Mouse (Mus musculus) Patski (cell line): ENCODE results near the gene Gm26558. TPM values are rescaled to one million over a fixed set of nuclear protein-coding genes. Genes with fewer than 3 reads are reported as not detected.
A peak's percentile ranks its signal among the peaks of the same experiment; 100 is the strongest.

Source experiments
- ATAC-seq: fragments of 100-300 bp; one replicate; pipeline ENCODE4 v1.8.0; 2021
- CTCF ChIA-PET: fragments of 350-600 bp; sonication (Branson Sonifier 250); formaldehyde crosslinking; loops from one replicate; lab custom pipeline; 2022; ENCODE audit warnings: inconsistent platforms; lab: Charles Lee
- POLR2A ChIA-PET: fragments of 350-600 bp; sonication (Branson Sonifier 250); formaldehyde crosslinking; loops from one replicate; lab custom pipeline; 2022; ENCODE audit warnings: antibody characterized with exemption, inconsistent platforms; lab: Charles Lee
- DNase-seq: peaks from one replicate; pipeline ENCODE4 v3.0.0-alpha.2; 2011; ENCODE audit warnings: low read depth, low spot score
- H3K27me3 ChIP-seq: fragments of 371-371 bp; one replicate; pipeline ENCODE4 v1.5.1; 2021
- CTCF ChIP-seq: fragments of 100-300 bp; IDR thresholded peaks from one replicate; pipeline ENCODE4 v1.5.1; 2021
- in situ Hi-C: fragments of 300-500 bp; cut with MboI; formaldehyde crosslinking; loops from 3 replicates; pipeline ENCODE4 v1.11.1; 2018; ENCODE audit warnings: low pct_unique_long_range_greater_than_20kb, mixed read lengths
- polyA plus RNA-seq: library from polyadenylated mRNA; unstranded; gene quantifications from one replicate; pipeline ENCODE4 v1.2.3, GENCODE M21; 2021

The Gm26558 gene
- polyA plus RNA-seq, 1 experiment from 2014 or later: 2.0 TPM

DNA sequence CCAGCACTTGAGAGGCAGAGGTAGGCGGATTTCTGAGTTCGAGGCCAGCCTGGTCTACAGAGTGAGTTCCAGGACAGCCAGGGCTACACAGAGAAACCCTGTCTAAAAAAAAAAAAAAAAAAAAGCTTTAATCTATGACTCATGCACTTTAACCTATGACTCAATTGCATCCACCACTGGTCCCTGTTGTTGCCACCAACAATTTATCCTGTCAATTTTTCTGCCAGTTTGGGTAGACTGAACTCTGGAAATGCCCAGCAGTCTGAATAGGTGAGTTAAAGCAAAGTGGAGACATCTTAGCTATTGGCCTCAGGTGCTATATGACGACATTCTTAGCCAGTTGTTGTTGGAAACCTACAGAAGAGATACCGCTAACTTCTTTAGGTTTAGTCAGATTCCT lies 12.4 kb downstream of the Gm26558 start:
- no peaks in the 10 kb centered on the region for H3K27me3 ChIP-seq
- in situ Hi-C loops: no loop called here
- ATAC-seq (no peak), DNase-seq (no peak)
- ChIA-PET POLR2A (interaction anchor here (1.5 kb wide), 1 partner anchor 11 kb away, joined by 6 read pairs; the partner anchor contains the start of gene Gorasp2), CTCF (no interaction called here)
- no peak for TF ChIP-seq CTCF

DNA sequence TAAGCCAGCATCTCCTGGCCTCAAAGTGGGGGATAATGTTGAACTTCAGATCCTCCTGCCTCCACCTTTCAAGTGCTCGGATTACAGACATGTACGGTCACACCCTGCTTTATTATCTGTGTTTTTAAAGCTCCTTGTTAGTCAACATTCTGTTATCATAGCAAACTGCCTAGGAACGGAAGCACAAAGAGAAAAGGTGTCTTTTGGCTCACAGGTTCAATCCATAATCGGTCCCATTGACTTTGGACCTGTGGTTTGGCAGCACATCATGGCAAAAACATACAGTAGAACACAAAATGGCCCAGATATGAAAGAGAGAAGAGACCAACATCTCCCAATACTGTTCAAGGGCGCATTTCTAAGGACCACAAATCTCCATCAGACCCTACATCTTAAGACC lies 13.6 kb downstream of the Gm26558 start:
- in situ Hi-C loops: no loop called here
- no peak for DNase-seq

DNA sequence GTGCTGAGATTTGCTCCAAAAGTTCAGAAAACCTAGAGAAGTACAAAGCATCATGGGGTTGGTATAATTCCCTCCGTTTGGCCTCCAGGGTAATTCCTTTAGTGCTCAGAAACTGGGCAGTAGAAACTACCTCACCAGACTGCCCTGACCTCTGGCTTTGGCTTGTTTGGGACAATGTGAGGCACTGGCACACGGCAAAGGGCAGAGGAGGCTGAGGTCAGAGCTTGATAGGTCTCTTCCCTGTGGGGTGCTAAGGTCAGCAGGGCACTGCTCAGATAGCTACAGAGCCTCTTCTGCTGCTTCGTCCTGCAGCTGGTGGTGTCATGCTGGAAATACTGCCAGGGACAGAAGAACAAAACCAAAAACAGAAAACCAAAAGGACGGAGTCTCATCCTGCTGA lies 14.2 kb downstream of the Gm26558 start:
- TF ChIP-seq CTCF: no peak
- no peak for DNase-seq
- no peaks in the 10 kb centered on the region for H3K27me3 ChIP-seq
- CTCF ChIA-PET: no interaction called here
- no peak for ATAC-seq
- in situ Hi-C loops: no loop called here
- POLR2A ChIA-PET: no interaction called here

More for the DNA sequence above, 13.6 kb downstream of the Gm26558 start:
- TF ChIP-seq CTCF: no peak
- ATAC-seq: no peak
- ChIA-PET CTCF (no interaction called here), POLR2A (no interaction called here)
- H3K27me3 ChIP-seq: no peaks in the 10 kb centered on the region

DNA sequence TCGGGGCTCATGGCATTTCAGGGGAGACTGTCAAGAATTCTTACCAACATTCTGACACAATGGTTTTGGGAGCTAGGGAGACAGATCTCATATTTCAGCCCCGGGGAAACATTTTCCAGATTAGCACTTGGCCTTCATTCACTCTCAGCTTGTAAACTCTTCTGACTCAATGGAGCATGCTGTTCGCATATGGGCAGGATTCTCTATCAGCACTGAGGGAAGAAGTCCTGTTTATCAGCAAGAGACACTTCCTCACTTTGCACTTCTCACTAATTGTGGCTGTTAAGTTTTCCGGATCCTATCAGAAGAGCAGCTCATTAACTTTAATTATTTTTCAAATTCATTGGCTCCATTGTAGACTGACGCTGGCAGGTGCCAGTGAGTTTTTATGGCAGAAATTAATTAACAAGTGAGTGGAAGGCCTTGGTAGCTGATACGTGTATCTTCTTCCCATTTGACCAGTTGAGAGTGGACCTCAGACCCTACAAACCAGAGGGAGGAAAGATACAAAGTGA lies 16.6 kb downstream of the Gm26558 start:
- in situ Hi-C loops: no loop called here
- POLR2A ChIA-PET: interaction anchor here (0.6 kb wide), 1 partner anchor 949 kb away, joined by 4 read pairs; no protein-coding TSS in a partner anchor
- DNase-seq (no peak), ATAC-seq (no peak)
- no peak for TF ChIP-seq CTCF
- no peaks in the 10 kb centered on the region for H3K27me3 ChIP-seq
- CTCF ChIA-PET: interaction anchor here (0.8 to 2.2 kb wide), 5 partner anchors 15 to 25 kb away, joined by 3 to 7 read pairs (median 6); partner anchors contain the start of genes Gm26558 and Gorasp2

DNA sequence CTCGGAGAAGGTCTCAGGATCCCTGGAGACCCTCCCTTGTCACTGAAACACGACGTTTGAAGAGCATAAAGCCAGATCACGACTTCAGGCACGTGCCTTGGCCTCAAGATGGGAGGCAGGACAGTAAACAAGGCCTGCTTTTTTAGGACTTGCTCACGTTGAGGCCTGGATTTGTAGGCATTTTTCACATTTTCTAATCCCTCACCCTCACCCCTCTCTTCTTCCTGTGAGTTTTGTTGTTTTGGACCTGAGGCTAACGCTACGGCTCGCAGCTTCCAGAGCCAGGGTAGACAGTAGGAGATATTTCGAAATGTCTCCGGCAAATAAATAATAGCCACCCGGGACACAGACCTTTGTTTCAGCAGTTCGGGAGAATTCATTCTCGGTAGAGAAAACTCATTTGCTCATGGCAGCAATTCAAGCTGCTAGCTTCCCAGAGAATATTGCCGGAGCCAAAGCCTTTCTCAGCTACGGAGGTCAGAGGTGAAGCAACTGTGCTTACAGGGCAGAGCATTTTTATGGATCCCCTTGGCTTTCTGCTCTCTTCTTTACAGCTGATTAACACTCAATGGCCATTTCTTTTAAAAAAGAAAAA lies 18.8 kb downstream of the Gm26558 start:
- DNase-seq (no peak), ATAC-seq (no peak)
- H3K27me3 ChIP-seq: no peaks in the 10 kb centered on the region
- in situ Hi-C loops: no loop called here
- ChIA-PET CTCF (interaction anchor here (0.8 to 2.2 kb wide), 4 partner anchors 9 to 25 kb away, joined by 3 to 6 read pairs (median 4); no protein-coding TSS in a partner anchor), POLR2A (no interaction called here)
- TF ChIP-seq CTCF: no peak

DNA sequence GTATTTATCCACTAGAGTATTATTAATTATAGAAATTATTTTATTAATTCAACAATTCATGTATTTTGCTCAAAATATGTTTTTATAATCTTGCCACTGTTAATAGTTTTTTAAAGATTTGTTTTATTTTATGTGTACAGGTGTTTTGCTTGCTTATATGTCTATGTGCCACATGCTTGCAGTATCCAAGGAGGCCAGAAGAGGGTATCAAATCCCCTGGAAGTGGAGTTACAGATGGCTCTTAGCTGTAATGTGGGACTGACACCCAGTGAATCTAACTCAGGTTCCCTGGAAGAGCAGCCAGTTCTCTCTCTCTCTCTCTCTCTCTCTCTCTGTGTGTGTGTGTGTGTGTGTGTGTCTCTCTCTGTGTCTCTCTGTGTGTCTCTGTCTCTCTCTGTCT lies 20.9 kb downstream of the Gm26558 start:
- CTCF ChIA-PET: interaction anchor here (2.8 kb wide), 1 partner anchor 20 kb away, joined by 9 read pairs; the partner anchor contains the start of gene Gorasp2
- peak; percentile 39 for TF ChIP-seq CTCF
- POLR2A ChIA-PET: no interaction called here
- in situ Hi-C loops: no loop called here
- no peak for DNase-seq
- no peak for ATAC-seq
- H3K27me3 ChIP-seq: no peaks in the 10 kb centered on the region

DNA sequence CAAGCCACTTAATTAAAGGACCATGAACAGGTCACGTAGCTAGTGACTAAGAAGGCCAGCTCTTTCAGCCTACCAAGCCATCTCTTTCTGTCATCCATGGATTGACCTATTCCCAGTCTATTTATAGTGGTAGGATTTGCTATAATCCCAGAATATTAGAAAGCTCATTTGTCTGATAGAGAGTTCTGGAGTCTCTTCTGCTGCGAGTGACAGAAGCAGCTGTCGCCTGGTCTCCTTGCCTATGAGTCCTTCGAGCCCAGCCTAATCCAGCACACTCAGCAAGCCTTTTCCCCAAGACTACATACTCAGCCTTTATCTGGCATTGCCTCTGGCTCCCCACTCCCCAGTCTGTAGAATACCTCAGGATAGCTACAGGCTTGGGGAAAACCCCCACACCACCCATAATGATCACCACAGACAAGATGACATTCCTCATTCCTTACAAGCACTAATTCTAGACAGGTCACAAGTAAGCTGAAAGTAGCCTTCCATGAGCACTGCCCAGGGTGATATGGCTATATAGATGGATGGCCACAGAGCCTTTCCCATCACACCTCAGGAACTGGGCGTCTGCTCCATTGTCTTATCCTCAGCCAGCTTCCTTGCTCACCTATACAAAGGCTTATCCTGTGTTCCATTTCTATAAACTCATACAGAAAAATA lies 27.7 kb downstream of the Gm26558 start:
- H3K27me3 ChIP-seq: no peaks in the 10 kb centered on the region
- DNase-seq (no peak), ATAC-seq (no peak)
- ChIA-PET CTCF (interaction anchor here (0.7 to 1.4 kb wide), 2 partner anchors 9 to 27 kb away, joined by 3 to 4 read pairs; partner anchors contain the start of gene Gorasp2), POLR2A (interaction anchor here (0.6 kb wide), 1 partner anchor 597 kb away, joined by 3 read pairs; no protein-coding TSS in a partner anchor)
- TF ChIP-seq CTCF: no peak
- in situ Hi-C loops: no loop called here

DNA sequence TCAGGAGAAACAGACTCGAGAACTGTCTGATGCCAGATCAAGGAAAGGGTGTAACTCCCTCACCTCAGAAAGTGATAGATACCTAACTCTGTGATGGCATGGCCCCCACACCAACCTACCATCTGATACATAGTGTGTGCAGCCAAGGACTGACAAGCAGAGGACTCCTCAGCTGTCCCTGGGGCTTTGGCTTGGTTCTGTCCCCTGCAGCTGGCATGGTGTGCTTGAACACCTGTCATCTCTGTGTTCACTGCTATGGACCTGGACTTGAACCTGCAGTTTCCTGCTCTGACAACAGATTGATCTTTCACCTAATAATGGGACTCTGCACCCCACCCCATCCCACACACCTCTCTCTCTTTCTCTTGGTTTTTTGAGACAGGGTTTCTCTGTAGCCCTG lies 29.5 kb downstream of the Gm26558 start:
- ChIA-PET CTCF (interaction anchor here (1.1 kb wide), 1 partner anchor 28 kb away, joined by 3 read pairs; no protein-coding TSS in a partner anchor), POLR2A (interaction anchor here (1.1 kb wide), 1 partner anchor 441 kb away, joined by 3 read pairs; no protein-coding TSS in a partner anchor)
- in situ Hi-C loops: no loop called here
- no peak for TF ChIP-seq CTCF
- ATAC-seq: no peak
- no peaks in the 10 kb centered on the region for H3K27me3 ChIP-seq
- DNase-seq: no peak

DNA sequence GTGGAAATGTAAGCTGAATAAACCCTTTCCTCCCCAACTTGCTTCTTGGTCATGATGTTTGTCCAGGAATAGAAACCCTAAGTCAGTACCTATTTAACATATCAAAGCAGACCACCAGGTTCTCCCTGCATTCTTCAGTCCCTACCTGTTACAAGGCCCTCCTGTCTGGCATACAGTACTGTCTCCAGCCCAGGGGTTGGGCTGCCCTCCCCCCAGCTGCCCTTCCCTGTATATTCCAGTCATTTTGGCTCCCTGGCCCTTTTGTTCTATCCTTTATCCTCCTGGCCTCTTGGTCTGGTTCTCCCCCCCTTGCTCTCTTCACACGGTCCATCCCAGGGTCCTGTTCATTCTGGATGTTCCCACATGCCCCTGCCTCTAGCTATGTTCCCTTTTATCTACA lies 30.6 kb downstream of the Gm26558 start:
- in situ Hi-C loops: no loop called here
- DNase-seq (no peak), ATAC-seq (no peak)
- H3K27me3 ChIP-seq: no peaks in the 10 kb centered on the region
- ChIA-PET CTCF (interaction anchor here (0.8 kb wide), 1 partner anchor 30 kb away, joined by 3 read pairs; no protein-coding TSS in a partner anchor), POLR2A (no interaction called here)
- TF ChIP-seq CTCF: no peak

DNA sequence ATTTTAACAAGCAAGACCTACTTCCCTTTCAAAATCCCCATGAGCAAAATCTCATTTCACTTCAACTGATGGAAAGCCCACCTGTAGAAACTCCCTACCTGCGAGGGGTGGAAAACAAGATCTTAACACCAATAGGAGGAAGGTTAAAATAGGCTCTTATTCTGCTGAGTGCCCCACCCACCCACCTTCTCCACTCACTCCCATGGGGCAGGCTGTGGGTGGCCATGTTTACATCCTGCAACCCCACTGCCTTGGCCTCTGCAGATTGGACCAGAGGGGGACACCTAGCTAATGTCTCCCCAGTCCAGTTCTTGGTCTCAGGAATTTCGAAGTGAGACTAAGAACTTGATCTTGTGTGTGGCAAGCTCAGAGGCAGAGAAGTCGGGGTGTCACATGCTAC lies 32.0 kb downstream of the Gm26558 start:
- ChIA-PET CTCF (interaction anchor here (0.8 to 1.4 kb wide), 2 partner anchors 14 to 31 kb away, joined by 4 to 6 read pairs; partner anchors contain the start of gene Gorasp2), POLR2A (no interaction called here)
- in situ Hi-C loops: no loop called here
- no peak for ATAC-seq
- TF ChIP-seq CTCF: no peak
- no peak for DNase-seq
- H3K27me3 ChIP-seq: no peaks in the 10 kb centered on the region
